Mouse (Mus musculus) neural tube, embryonic 11.5 days (tissue): Measurements from ENCODE around the gene Prss40. TPM values are rescaled to one million over a fixed set of nuclear protein-coding genes. Genes with fewer than 3 reads are reported as not detected.

ENCODE experiments used
- ATAC-seq: fragments of 200-750 bp; cut with Nextera tagmentation; 2 replicates; pipeline ENCODE4 v1.8.0; 2017; ENCODE audit warnings: moderate number of reproducible peaks, mild to moderate bottlenecking, moderate TSS enrichment, moderate library complexity; ENCODE audit not compliant: insufficient read depth, low FRiP score, low TSS enrichment
- DNase-seq: peaks from one replicate; pipeline ENCODE4 v3.0.0-alpha.2; 2015; ENCODE audit warnings: low spot score
- H3K27ac ChIP-seq: fragments of 300-500 bp; sonication (generic); 2 replicates; pipeline ENCODE4 v1.5.1; 2014; ENCODE audit warnings: low read depth, mild to moderate bottlenecking, low read length
- H3K27me3 ChIP-seq: fragments of 300-500 bp; sonication (generic); 2 replicates; pipeline ENCODE4 v1.6.1; 2014; ENCODE audit warnings: mild to moderate bottlenecking, low read length, mixed read lengths; ENCODE audit not compliant: control insufficient read depth, insufficient read depth
- H3K36me3 ChIP-seq: fragments of 300-500 bp; sonication (generic); 2 replicates; pipeline ENCODE4 v1.6.1; 2014; ENCODE audit warnings: mild to moderate bottlenecking, low read length, moderate library complexity, mixed read lengths; ENCODE audit not compliant: control insufficient read depth, insufficient read depth
- H3K4me1 ChIP-seq: fragments of 300-500 bp; sonication (generic); 2 replicates; pipeline ENCODE4 v1.6.1; 2014; ENCODE audit warnings: low read length, mixed read lengths; ENCODE audit not compliant: control insufficient read depth, insufficient read depth
- H3K4me2 ChIP-seq: fragments of 300-500 bp; sonication (generic); 2 replicates; pipeline ENCODE4 v1.6.1; 2014; ENCODE audit warnings: low read depth, mild to moderate bottlenecking, moderate library complexity
- H3K4me3 ChIP-seq: fragments of 300-500 bp; sonication (generic); 2 replicates; pipeline ENCODE4 v1.5.1; 2014; ENCODE audit warnings: low read depth, low read length
- H3K9ac ChIP-seq: fragments of 300-500 bp; sonication (generic); 2 replicates; pipeline ENCODE4 v1.6.1; 2014; ENCODE audit warnings: mild to moderate bottlenecking, low read length
- H3K9me3 ChIP-seq: fragments of 300-500 bp; sonication (generic); 2 replicates; pipeline ENCODE4 v1.6.1; 2016; ENCODE audit warnings: low read length; ENCODE audit not compliant: control insufficient read depth
- WGBS: fragments of 180-500 bp; shearing (Covaris S2); extraction: QIAGEN DNeasy Blood & Tissue Kit; methylation state at CpG from one replicate; pipeline ENCODE4 v1.1.7; 2014; 5-methylcytosine and 5-hydroxymethylcytosine counted together
- polyA plus RNA-seq: library from polyadenylated mRNA; unstranded; fragments of >200 nt; fragmentation: Nextera tagmentation; extraction: Ambion mirVana; gene quantifications from 2 replicates; pipeline ENCODE4 v1.2.1, GENCODE M21; 2014

Gene Prss40
- polyA plus RNA-seq, 1 experiment from 2014 or later, result not detected

DNA sequence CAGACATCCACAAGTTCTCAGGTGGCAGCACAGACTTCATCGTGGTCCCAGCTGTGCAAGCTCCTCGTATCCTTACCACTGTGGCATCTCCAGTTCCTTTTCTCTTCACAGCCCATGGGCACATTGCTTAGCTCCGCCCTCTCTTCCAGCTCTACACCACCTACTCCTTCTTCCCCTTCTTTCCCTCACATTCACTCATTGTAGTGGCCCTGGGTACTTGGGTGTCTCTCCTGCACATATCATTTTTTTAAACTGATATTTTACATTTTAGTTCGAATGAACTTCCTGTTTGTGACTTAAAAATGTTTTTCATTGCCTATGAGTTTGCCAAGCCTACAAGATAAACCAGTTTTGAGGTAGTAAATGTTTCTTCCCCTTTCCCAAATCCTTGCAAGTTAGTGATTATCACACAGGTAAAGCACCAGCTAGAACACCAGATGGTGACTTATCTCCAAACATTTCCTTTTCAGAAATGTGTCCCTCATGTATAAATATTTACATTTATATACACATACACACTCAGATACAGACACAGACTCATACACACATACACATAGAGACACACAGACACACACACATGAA, 54.7 kb downstream of the Prss40 start:
- H3K4me2 ChIP-seq, result no peak overlapping the region
- WGBS, result 86% methylated on average over 4 of the region's 4 CpGs

GRCm38 (mm10) chr1:34505307-34505706, 55.4 kb downstream of the Prss40 start:
- ATAC-seq (no peak), DNase-seq (no peak)
- Histone ChIP-seq H3K4me3 (no peak overlapping the region), H3K9me3 (no peaks in the 10 kb centered on the region), H3K36me3 (no peaks in the 10 kb centered on the region), H3K27me3 (no peaks in the 10 kb centered on the region), H3K4me2 (no peak overlapping the region), H3K4me1 (no peaks in the 10 kb centered on the region), H3K9ac (no peak overlapping the region), H3K27ac (no peak overlapping the region)
- 70% methylated on average over 7 of the region's 7 CpGs for WGBS

More for the DNA sequence above, 54.7 kb downstream of the Prss40 start:
- Histone ChIP-seq H3K4me3 (no peak overlapping the region), H3K27me3 (no peaks in the 10 kb centered on the region), H3K36me3 (no peaks in the 10 kb centered on the region), H3K27ac (no peak overlapping the region), H3K9me3 (no peaks in the 10 kb centered on the region), H3K4me1 (no peaks in the 10 kb centered on the region), H3K9ac (no peak overlapping the region)
- ATAC-seq, result no peak
- no peak for DNase-seq

DNA sequence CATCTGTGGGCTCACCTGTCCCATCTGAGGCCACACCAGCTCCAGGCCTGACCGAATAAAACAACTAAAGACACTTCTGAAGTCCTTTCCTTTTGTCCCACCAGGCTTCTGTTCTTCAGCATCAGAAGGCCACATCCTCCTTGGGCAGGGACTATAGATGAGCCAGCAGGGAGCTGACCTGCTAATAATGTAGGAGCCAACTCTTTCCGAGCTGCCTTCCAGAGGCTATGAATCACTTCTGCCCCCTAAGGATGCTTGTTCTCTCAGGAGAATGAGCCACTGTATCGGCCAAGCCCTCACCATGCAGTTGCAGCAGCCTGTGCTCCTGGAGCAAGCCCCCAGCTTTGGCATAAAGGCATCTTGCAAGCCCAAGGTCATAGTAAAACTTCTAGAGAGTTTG, 57.8 kb downstream of the Prss40 start:
- Histone ChIP-seq H3K9me3 (no peaks in the 10 kb centered on the region), H3K27ac (no peak overlapping the region), H3K9ac (no peak overlapping the region), H3K4me1 (no peaks in the 10 kb centered on the region), H3K27me3 (no peaks in the 10 kb centered on the region), H3K36me3 (no peaks in the 10 kb centered on the region), H3K4me3 (no peak overlapping the region), H3K4me2 (no peak overlapping the region)
- DNase-seq (no peak), ATAC-seq (no peak)
- 46% methylated on average over 3 of the region's 3 CpGs for WGBS

Other genes starting within 250 kb of the Prss40 start
- 63.3 and 71.2 TPM in 2 replicates for gene Ccdc115, start 121.3 kb downstream of the Prss40 start, polyA plus RNA-seq
- gene Imp4, start 121.1 kb downstream of the Prss40 start, polyA plus RNA-seq, result 107 and 108 TPM in 2 replicates
- gene Ptpn18, start 101.2 kb downstream of the Prss40 start, polyA plus RNA-seq, result 6.6 and 8.0 TPM in 2 replicates
- gene Prss39, start 62.5 kb downstream of the Prss40 start, polyA plus RNA-seq, result not detected in 2 replicates
- gene Cfc1, start 25.3 kb downstream of the Prss40 start, polyA plus RNA-seq, result not detected in 2 replicates
- gene Amer3, start 18.7 kb upstream of the Prss40 start, polyA plus RNA-seq, result 5.0 and 5.6 TPM in 2 replicates